Mouse (Mus musculus) natural killer cell, adult 2 months (primary cell): ENCODE data around the gene Mrtfb.

Experiments
- DNase-seq, 2 experiments: peaks; one replicate each; pipeline ENCODE4 v3.0.0; 2022; ENCODE audit warnings: low spot score in 2 of 2

Gene Mrtfb

DNA sequence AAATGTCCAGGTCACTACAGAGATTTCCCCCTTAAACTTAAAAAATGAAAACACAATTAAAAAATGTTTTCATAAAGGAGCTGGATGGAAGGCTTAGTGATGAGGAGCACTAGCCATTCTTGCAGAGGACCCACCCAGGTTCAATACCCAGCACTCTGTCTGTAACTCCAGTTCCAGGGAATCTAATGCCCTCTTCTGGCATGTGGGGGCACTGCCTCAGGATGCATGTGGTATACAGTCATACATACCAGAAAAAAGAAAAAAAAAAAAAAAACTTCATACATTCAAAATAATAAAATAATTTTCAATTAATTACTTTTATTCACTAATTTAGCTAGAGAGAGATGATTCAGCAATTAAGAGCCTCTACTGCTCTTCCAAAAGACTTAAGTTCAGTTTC, 95.0 kb downstream of the Mrtfb start:
- DNase-seq = peak in 1 of 2 experiments; percentile 5

DNA sequence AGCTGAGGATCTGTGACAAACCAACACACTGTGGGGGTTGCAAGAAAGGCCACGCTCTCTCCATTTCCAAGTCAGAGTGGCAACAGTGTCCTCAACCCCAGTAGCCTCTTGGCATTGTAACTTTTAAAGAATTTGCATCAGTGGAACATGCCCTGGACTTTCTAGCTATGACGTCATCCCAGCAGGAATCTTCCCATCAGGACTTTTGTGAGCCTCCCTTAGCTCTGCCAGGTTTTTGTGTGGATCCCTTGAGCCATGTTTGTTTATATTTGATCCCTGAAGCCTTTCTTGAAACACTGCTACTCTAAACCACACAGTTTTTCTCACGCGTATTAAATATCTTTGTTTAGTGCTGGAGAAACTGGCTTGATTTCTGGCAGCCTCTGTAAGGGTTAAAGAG, 97.6 kb downstream of the Mrtfb start:
- DNase-seq = no peak

DNA sequence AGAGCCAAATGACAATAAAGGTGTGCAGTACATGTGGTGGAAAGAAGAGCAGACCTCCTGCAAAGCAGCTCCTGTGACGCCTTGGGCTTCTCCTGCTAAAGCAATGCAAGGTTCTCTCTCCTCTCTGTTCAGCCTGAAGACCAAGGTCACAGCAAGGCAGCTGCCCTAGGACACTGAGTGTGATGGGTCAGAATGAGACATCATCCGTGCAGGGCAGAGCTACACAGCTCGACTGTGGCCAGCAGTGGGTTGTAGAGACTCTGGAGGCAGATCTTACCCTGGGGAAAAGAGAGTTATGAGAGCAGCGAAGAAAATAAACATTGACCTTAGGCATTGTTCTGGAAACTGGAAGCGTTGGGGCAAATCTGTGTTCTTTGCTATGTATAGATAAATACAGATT, 98.2 kb downstream of the Mrtfb start:
- no peak for DNase-seq

DNA sequence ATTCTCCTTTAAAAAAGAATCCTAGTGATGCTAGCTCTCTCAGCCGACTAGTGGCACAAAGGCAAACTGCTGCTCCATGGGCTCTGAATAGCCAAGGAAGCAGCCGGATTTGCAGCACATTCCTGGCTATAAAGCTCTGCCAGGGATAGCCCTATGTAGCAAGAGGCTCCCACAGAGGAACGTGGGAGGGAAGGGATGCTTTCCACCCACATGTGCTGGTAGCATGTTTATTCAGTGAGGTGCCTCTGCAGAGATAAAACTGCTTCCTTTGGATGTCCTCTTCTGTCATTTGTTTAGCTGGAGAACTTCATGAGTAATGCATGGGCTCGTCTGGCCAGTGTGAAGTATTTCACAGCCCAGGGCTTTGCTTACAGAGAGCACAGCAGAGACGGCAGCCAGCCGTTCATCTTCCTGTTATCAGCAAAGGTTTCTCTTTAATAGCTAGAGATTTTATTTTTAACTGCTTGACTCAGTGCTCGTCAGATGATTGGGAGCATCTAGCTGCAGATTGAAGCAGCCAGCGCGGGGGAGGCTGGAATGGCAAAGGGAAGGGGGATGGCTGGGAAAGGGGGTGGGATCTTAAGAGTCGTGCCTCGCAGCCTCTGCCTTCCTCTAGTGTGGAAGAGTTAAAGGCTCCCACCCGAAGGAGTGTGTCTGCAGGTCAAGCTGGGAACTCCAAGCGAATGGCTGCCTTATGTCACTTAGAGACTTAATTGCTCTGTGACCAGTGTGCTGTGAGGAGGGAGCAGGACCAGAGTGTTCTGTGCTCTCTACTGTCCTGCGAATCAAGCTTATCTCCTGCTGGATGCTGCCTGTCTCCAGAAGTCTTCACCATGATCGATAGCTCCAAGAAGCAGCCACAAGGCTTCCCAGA, 101.8 kb downstream of the Mrtfb start:
- no peak for DNase-seq

DNA sequence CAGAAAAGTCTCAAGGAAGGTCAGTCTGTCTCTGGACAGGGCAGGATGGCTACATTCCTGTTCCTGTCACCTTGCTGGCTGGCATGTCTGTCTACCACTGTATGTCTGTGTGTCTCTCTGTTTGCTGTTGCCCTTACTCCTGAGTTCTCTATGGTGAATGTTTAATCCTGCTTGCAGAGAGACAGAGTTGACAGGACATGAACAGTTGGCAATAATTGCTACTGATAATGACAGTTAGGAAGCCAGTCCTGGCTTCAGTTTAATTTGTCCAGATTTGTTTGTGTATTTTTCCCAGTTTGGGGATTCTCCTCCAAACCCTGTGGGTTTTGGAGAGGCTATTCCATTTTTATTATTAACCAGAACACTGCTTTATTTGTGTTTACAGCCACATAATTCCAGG, 102.5 kb downstream of the Mrtfb start:
- no peak for DNase-seq

DNA sequence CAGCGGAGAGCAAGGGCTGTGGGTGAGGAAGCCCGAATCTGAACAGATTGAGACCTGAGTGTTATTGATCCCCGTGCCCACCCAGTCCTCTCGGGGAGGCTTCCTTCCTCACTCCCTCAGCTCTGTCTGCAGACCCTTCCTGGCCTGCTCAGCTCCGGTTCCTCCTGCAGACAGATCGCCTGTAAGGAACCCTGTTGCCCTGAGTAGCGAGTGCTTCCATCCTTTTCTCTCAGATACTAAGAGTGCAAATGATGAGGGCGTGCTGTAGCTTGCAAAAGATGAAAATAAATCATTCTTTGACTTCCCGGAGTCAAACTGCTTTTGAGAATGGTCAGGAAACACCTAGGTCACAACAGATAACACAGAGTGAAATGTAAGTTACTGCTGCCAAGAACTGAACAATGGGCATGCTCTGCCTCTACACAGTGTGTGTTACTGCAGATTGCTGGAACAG, 103.2 kb downstream of the Mrtfb start:
- DNase-seq = no peak

DNA sequence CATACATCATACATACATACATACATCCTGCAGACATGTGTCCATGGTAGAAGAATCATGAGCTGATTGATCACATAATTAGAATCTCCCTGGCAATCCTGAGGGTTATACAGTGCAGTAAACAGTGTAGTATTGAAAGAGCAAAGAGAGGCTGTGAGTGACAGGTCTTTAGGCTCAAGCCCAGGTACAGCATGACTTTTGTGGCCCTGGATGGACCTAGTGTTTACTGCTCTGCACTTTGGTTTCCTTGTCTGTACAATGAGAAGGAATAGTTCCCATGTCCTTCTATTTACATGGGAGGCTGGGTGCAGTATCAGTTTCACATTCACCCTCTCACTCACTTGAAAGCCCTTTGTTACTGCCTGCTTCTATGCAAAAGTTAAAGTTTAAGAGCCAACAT, 103.9 kb downstream of the Mrtfb start:
- DNase-seq = no peak

DNA sequence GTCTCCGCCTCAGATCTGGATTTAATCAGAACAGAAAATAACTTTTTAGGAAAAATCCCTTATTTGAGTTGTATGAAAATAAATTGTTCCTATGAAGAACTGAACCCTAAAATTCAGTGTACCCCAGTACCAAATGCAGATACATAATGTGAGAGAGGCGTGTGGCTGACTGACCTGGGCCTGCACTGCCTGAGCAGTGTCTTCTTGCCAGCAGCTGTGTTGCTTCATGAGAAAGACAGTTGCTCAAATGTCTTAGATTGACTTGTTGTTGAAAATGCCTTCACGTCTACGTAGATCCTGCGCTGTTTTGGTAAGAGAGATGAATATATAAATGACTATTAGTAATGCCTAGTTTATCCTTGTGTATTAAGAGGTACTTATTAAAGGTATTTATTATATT, 104.6 kb downstream of the Mrtfb start:
- no peak for DNase-seq

DNA sequence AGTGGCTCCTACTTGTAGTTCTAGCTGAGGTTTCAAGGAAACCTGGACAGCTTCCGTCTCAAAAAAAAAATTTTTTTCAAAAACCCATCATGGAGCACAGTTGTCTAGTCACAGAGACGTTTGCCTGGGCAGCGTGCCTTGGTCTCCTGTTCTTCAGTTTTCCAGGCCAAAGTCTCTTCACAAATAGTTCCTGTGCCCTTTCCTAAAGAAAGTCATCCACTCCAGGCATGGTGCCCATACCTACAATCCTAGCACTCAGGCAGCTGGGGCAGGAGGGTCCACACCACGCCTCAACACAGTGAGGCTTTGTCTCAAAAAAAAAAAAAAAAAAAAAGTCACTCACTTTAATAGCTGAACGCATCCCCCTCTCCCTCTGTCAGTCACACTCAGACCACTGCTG, 106.9 kb downstream of the Mrtfb start:
- DNase-seq = no peak

DNA sequence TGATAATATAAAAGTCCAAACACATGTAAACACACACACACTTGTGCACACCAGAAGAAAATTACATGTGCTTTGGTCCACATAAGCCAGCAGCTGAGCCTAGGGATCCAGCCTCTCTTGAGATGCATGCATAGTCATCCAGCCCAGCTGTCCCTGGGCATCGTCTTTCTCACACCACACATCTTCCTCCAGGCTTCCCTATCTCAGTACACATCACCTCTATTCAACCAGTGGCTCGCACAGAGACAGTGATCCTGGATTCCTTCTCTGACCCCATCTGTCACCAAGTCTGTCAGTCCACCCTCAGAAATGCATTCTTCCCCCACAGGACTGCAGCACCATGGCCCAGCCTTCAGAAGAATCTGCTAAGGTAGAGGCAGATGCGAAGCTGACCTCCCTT, 107.9 kb downstream of the Mrtfb start:
- no peak for DNase-seq

DNA sequence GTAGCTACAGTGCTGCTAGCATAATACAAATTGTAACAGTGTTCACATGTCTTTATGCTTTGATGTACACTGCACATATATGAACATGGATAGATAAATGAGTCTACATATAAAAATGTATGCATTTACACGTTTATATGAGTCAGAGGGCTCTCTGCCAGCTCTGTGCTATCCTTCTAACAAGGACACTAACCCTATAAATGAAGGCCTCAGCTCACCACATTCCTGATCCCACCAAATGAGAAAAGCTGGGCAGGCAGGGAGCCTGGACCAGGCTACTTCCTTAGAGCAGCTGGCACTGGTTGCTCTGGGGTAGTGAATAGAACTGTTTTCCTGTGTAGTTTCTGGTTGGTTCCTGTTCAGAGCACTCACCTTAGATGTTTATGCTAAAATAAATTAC, 110.0 kb downstream of the Mrtfb start:
- DNase-seq = no peak

DNA sequence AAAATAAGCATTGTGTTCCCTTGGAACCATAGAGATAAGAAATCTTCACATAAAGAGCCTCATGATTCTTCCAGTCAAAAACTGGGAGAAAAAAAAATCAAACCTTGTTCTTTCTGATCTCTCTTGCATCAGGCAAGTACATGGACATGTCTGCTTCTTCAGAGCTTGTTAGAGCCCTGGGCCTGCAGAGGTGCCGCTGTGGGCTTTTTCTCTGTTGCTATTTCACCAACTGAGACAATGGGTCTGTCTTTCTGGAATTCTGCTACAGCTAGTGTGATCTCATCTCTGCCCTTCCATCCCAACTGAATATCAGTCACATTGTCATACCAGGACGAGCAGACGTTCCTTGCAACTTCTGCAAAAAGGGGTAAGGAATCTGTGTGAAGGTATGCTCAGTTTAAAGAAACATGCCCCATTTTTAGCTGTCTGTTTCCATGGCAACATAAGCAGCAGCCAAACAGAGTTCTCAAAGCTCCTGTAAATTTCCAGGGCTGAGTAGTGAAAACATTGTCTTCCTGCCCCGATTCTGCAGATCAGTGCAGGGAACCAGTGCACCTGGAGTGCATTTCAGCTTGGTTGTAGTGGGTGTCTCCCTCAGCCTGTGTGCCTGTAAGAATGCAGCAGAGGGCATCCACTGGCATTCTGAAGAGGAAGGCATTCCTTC, 110.7 kb downstream of the Mrtfb start:
- DNase-seq = no peak

DNA sequence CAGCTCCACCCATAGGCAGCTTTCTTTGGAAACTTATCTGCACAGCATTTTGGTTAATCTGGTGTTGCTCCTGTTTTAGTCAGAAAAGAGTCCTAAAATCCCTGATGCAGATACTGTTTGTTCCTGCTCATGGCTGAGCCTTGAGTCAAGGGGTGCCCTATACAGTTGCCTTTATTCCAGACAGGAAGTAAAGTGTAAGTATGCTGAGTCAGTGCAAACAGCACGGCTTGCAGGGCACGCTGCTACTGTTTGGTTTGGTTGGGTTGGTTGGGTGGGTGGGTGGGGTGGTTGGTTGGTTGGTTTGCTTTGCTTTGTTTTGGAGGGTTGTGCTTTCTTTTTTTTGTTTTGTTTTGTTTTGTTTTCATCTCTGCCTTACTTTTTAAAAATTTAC, 111.2 kb downstream of the Mrtfb start:
- no peak for DNase-seq

DNA sequence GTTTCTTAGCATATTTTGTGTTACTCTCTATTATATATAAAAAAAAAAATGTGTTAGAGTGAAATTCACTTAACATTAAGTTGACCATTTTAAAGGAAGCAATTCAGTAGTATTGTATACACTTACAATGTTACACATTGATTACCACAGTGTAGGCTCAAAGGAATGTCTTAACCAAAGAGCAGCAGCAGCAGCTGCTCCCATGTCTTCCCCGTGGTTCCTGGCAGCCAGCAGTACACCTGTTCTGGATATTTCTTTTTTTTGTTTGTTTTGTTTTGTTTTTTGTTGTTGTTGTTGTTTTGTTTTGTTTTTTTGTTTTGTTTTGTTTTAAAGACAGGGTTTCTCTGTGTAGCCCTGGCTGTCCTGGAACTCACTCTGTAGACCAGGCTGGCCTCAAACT, 112.4 kb downstream of the Mrtfb start:
- DNase-seq = no peak

DNA sequence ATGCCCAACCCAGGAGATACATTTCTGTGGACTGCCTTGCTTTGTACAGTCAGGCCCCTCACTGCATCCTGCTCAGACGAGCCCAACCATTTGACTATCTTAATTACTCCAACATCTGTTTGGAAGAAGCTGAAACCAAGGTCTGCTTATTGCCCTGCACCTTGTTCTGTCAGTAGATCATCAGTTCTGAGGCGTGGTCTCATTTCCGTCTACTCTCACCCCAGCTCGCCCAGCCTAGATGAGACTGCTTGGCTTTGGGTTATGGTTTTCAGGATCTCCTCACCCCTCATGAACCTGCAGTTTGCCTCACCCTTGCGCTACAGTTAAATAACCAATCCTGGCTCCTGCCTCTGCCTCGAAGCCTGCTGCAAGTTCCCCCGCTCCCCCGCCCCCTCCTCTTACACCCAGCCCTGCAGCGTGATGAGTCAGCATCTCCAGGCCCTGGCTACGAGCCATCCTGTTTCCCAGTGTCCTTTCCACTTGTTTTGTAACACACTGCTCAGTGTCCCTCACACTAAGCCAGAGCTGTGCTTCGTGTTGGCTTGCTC, 115.5 kb downstream of the Mrtfb start:
- no peak for DNase-seq

DNA sequence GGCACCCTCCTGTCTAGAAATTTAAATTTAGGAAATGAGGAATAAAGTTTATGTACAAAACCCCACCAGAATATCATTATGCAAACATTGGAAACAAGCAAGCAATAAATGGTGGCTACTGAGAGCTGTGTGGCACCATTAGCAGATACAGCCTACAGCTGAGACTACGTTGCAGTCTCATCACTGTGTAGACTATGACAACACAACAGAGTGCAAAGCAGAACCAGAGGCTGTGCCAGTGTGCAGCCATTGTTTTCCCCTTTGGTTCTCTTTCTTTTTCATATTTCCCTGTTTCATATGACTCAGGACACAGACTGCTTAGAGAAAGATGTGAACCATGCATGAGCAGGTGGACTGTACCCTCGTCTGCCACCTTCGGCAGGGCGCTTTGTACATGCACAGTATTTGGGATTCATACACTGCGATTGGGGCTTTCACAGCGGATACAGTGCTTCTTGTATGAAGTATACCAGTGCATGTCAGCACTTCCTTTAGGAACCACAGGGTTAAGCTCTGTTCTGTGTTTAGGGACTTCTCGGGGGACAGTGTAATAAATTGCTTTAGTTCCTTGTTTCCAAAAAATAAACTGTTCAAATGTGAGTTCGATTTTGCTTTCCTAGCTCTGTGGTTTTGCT, 116.7 kb downstream of the Mrtfb start:
- no peak for DNase-seq

DNA sequence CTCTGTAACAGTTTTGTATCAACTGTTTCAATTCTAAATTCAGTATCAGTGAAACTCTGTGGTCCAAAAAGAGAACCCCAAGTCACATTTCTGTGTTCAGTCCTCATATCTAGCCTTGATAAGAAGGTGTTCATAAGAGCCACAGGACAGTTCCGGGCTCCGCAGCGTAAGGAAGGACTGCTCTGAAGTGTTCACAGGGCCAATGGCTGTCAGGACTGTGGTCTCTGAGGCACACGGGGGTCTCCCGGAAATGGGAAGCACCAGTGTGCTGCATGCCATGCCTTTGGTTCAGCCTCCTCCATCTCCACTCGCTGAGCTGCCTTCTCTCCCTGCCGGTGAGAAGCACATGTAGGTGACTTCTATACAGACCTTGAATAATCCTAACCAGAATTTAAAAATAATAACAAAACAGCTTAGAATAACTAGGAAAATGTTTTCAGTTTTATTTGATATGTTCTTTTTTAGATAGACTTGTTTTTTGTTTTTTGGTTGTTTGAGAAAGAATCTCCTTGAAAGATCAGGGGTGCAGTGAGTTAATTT, 120.7 kb downstream of the Mrtfb start:
- DNase-seq = no peak

DNA sequence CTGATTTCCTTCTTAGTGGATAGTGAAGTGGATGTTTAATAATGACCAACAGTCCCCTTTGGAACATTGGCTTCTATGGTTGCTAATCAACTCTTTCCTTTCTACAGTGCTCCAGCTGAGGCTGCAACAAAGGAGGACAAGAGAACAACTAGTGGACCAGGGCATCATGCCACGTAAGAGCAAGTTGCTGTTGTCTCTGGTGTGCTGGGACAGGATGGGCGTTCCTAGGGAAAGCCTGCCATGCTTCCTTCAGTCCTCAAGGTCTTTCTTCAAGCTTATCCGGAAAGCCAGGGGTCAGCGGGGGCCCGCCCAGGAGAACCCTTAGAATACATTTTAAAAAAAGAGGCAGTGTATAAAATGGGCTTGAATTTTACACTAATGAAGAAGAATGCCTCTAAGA, 121.9 kb downstream of the Mrtfb start:
- no peak for DNase-seq

DNA sequence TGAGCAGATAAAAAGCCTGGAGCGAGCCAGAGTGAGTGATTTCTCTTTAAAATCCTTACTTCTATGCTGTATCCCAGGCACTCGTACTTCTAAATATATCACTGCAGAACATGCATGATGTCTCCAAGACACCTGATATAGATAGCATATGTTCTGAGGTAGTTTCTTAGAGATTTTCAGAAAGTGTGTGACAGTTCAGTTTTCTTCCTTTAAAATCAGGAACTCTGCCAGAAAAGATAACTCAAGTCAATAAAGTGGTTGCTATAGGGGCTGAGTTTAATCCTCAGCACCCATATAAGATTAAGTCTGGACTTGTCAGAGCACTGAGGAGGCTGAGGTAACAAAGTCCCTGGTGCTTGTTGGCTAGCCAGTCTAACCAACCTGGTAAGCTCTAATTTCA, 123.6 kb downstream of the Mrtfb start:
- DNase-seq = no peak

DNA sequence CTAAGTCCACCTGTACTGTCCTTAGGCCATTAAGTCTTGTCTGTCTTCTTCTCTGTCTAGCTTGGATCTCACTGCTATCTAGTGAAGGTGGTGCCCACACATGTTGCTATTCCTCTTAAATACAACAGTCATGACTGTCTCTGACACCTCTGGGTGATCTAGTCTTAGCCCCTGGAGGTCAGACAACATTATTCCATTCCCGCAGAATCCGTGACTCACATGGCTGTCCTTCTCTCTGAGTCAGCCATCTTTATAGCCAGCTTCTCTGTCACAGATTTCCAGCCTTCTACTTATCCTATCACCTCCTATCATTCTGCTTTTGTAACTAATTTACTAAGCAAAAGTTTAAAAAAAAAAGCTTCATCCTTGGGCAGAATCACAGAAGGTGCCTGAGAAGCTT, 125.5 kb downstream of the Mrtfb start:
- DNase-seq = no peak

DNA sequence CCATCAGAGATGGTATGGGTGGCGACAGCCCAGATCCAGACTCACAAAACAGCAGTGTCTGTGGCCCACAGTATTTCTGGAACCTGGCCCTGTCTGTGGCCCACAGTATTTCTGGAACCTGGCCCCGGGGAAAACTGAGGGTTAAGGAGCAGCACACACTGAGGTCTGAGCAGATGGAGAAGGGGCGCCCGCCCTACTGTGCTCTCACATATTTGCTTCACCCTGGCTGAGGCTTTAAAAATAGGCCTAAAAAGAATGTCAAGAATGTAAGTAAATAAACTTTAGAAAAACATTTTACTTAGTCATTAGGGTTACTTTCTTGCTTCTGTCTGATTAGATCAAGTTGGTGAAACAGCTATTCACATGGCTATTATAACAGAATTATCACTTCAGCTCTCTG, 131.0 kb downstream of the Mrtfb start:
- no peak for DNase-seq

DNA sequence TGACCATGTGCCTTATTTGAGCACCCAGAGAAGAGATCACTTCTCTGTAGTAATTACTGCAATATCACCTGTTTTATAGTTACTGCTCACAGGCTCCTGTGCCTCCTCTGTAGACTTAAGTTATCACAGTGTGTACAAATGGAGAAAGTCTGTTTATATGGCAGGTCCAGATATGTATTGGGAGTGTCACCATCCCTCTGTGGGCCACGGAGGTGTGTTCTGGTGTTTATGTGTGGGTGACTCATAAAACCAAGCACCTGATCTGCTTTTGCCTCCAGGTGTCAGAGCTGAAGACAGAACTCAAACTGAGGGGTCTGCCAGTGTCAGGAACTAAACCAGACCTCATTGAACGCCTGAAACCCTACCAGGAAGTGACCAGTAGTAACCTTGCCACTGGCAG, 144.1 kb downstream of the Mrtfb start:
- no peak for DNase-seq
